Mouse (Mus musculus): ENCODE data around the gene Rpl27. TPM values are rescaled to one million over a fixed set of nuclear protein-coding genes. Genes with fewer than 3 reads are reported as not detected.

Gene Rpl27
- total RNA-seq (2014; rRNA removed) (236 and 259 TPM in 2 replicates), polyA plus RNA-seq (2012; rRNA removed) (193 and 230 TPM in 2 replicates)

DNA sequence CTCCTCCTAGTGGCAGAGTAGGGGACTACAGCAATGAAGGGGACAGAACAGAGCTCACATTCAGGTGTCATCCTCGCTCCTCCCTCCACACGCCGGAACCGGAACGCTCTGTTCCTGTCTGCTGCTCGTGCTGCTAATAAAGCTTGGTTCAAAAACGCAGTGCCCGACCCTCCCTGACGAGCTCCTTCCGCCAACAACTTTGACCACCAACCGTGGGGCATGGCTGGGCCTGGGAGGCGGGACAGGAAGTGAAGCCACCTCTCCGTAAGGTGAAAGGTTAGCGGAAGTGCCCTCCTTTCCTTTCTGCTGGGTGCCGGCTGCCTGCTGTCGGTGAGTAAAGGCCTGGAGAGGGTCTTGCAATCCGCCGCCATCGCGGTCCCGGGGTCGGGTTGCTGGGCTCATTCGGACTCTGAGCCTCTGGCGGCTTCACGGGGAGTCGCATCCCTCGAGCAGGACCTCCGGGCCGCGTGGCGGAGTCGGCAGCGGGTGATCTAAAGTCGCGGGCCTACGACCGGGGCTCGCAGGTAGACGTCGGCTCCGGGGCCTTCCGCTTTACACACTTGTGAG is at the start of gene Rpl27:
Rpl27 (plus strand) TSS at position 172 of the 567 bp plus-strand sequence.
- H3K36me3 ChIP-seq (ENCODE audit: control insufficient read depth, insufficient read depth, low read length), result peaks cover 17% of the 10 kb centered on the region
- WGBS, result under 1% methylated on average over 42 of the region's 42 CpGs
- peak within 1 kb of the TSS; percentile 77 for H3K4me3 ChIP-seq (ENCODE audit: insufficient read depth, low read depth, low read length)
- TF ChIP-seq CTCF (IDR thresholded peaks at IDR 0.05; ENCODE audit: low read depth, low read length), result peak; percentile 70
- TF ChIP-seq POLR2A (IDR thresholded peaks at IDR 0.05; ENCODE audit: extremely low read depth, insufficient read depth, low read length), result peak; percentile 58; the same call in 1 of the 2 replicates
- peak within 1 kb of the TSS; percentile 82 for H3K9ac ChIP-seq (ENCODE audit: low read depth, low read length)
- peak; percentile 99 for DNase-seq (ENCODE audit: extremely low read depth, low read depth, low spot score)
- H3K79me2 ChIP-seq (ENCODE audit: control insufficient read depth, insufficient read depth, low read length), result peaks cover 8% of the 10 kb centered on the region; the same call in 1 of the 2 replicates
- H3K27ac ChIP-seq (replicated peaks; ENCODE audit: insufficient read depth, low read depth, low read length), result peak within 1 kb of the TSS; percentile 59
- no peaks in the 10 kb centered on the region for H3K27me3 ChIP-seq (ENCODE audit: control insufficient read depth, insufficient read depth, low read length)
- H3K4me1 ChIP-seq (ENCODE audit: control insufficient read depth, insufficient read depth, low read length), result peaks cover 10% of the 10 kb centered on the region

GRCm38 (mm10) chr11:101395110-101395509 is 47.0 kb upstream of the Rpl27 start:
- TF ChIP-seq POLR2A (IDR thresholded peaks at IDR 0.05; ENCODE audit: extremely low read depth, insufficient read depth, low read length), result no peak
- TF ChIP-seq CTCF (IDR thresholded peaks at IDR 0.05; ENCODE audit: low read depth, low read length), result peak; percentile 97
- Histone ChIP-seq H3K27me3 (ENCODE audit: control insufficient read depth, insufficient read depth, low read length) (no peaks in the 10 kb centered on the region), H3K4me1 (ENCODE audit: control insufficient read depth, insufficient read depth, low read length) (peaks cover 10% of the 10 kb centered on the region), H3K36me3 (ENCODE audit: control insufficient read depth, insufficient read depth, low read length) (no peaks in the 10 kb centered on the region), H3K9ac (ENCODE audit: low read depth, low read length) (no peak overlapping the region), H3K4me3 (ENCODE audit: insufficient read depth, low read depth, low read length) (no peak overlapping the region), H3K27ac (replicated peaks; ENCODE audit: insufficient read depth, low read depth, low read length) (no peak overlapping the region), H3K79me2 (ENCODE audit: control insufficient read depth, insufficient read depth, low read length) (no peaks in the 10 kb centered on the region)
- 4% methylated on average over 8 of the region's 8 CpGs for WGBS
- peak; percentile 65 for DNase-seq (ENCODE audit: extremely low read depth, low read depth, low spot score)

DNA sequence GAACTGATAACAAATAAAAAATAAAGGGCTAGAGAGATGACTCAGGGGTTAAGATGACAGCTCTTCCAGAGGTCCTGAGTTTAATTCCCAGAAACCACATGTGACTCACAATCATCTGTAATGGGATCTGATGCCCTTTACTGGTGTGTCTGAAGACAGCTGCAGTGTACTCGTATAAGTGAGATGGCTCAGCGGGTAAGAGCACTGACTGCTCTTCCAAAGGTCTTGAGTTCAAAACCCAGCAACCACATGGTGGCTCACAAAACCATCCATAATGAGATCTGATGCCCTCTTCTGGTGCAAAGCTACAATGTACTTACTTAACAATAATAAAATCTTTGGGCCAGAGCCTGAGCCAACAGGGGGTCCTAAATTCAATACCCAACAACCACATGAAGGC is 26.8 kb upstream of the Rpl27 start:
- Histone ChIP-seq H3K4me1 (ENCODE audit: control insufficient read depth, insufficient read depth, low read length) (no peaks in the 10 kb centered on the region), H3K9ac (ENCODE audit: low read depth, low read length) (no peak overlapping the region), H3K27me3 (ENCODE audit: control insufficient read depth, insufficient read depth, low read length) (no peaks in the 10 kb centered on the region), H3K4me3 (ENCODE audit: insufficient read depth, low read depth, low read length) (no peak overlapping the region), H3K27ac (replicated peaks; ENCODE audit: insufficient read depth, low read depth, low read length) (no peak overlapping the region), H3K79me2 (ENCODE audit: control insufficient read depth, insufficient read depth, low read length) (no peaks in the 10 kb centered on the region), H3K36me3 (ENCODE audit: control insufficient read depth, insufficient read depth, low read length) (peaks cover 3% of the 10 kb centered on the region; the same call in 1 of the 2 replicates)
- no peak for DNase-seq (ENCODE audit: extremely low read depth, low read depth, low spot score)
- WGBS, result 88% methylated on average over 2 of the region's 2 CpGs
- TF ChIP-seq POLR2A (IDR thresholded peaks at IDR 0.05; ENCODE audit: extremely low read depth, insufficient read depth, low read length) (no peak), CTCF (IDR thresholded peaks at IDR 0.05; ENCODE audit: low read depth, low read length) (no peak)

DNA sequence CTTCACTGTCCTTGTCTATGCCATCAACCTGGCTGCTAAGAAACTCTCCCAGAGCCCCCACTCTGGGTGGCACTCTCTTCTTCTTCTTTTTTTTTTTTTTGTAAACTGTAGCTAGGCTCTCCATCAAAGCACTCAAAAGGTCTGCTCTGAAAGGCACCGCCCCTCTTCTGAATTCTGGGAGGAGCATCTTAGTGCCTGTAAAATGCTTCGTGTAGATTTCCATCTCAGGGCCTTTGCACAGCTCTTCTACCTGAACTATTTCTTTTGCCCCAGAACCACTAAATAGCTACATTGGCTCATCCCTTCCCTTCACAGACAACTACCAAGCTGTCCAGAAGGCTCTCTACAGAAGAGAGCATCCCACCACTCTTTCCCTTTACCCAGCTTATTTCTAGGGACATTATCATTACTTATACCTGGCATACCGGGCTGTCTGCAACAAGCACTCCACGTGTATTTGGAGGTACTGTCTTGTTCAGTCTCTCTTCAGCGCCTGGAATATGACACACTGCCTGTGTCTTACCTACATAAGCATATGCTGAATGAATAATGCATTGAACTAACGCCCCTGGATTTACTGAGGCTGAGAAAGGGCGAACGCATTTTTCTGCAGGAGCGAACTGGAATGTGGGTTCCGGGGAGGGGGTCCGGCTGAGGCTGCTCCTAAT is 25.5 kb upstream of the Rpl27 start:
- DNase-seq (ENCODE audit: extremely low read depth, low read depth, low spot score), result peak; percentile 26
- 1% methylated on average over 11 of the region's 11 CpGs for WGBS
- Histone ChIP-seq H3K4me3 (ENCODE audit: insufficient read depth, low read depth, low read length) (peak overlapping the region; percentile 77), H3K4me1 (ENCODE audit: control insufficient read depth, insufficient read depth, low read length) (no peaks in the 10 kb centered on the region), H3K36me3 (ENCODE audit: control insufficient read depth, insufficient read depth, low read length) (peaks cover 3% of the 10 kb centered on the region; the same call in 1 of the 2 replicates), H3K27ac (replicated peaks; ENCODE audit: insufficient read depth, low read depth, low read length) (no peak overlapping the region), H3K79me2 (ENCODE audit: control insufficient read depth, insufficient read depth, low read length) (no peaks in the 10 kb centered on the region), H3K9ac (ENCODE audit: low read depth, low read length) (peak overlapping the region; percentile 82), H3K27me3 (ENCODE audit: control insufficient read depth, insufficient read depth, low read length) (no peaks in the 10 kb centered on the region)
- no peak for TF ChIP-seq POLR2A (IDR thresholded peaks at IDR 0.05; ENCODE audit: extremely low read depth, insufficient read depth, low read length)
- TF ChIP-seq CTCF (IDR thresholded peaks at IDR 0.05; ENCODE audit: low read depth, low read length), result no peak

GRCm38 (mm10) chr11:101417101-101417855 is 24.8 kb upstream of the Rpl27 start, which contains the start of gene Aarsd1:
Aarsd1 (minus strand) TSS chr11:101417615.
- Histone ChIP-seq H3K9ac (ENCODE audit: low read depth, low read length) (peak within 1 kb of the TSS; percentile 82), H3K79me2 (ENCODE audit: control insufficient read depth, insufficient read depth, low read length) (no peaks in the 10 kb centered on the region), H3K27ac (replicated peaks; ENCODE audit: insufficient read depth, low read depth, low read length) (0 out of 2 replicates have a peak within 1 kb of the TSS, but pooled peaks have one; percentile 26), H3K4me3 (ENCODE audit: insufficient read depth, low read depth, low read length) (peak within 1 kb of the TSS; percentile 77), H3K27me3 (ENCODE audit: control insufficient read depth, insufficient read depth, low read length) (no peaks in the 10 kb centered on the region), H3K4me1 (ENCODE audit: control insufficient read depth, insufficient read depth, low read length) (no peaks in the 10 kb centered on the region), H3K36me3 (ENCODE audit: control insufficient read depth, insufficient read depth, low read length) (peaks cover 3% of the 10 kb centered on the region; the same call in 1 of the 2 replicates)
- peak; percentile 75 for DNase-seq (ENCODE audit: extremely low read depth, low read depth, low spot score)
- under 1% methylated on average over 45 of the region's 45 CpGs for WGBS
- TF ChIP-seq CTCF (IDR thresholded peaks at IDR 0.05; ENCODE audit: low read depth, low read length), result no peak
- no peak for TF ChIP-seq POLR2A (IDR thresholded peaks at IDR 0.05; ENCODE audit: extremely low read depth, insufficient read depth, low read length)
